In genomic region chr16:29772609-29772988, GRCm38 (mm10) we compare ENCODE assay signal across 15 mouse cellular contexts.
A peak's percentile ranks its signal among the peaks of the same experiment; 100 is the strongest.
DNase-seq lines count a peak whose midpoint lies in the region; ATAC-seq lines count a peak whose summit lies in the region.
"Had no signal": no experiment of that assay in that cellular context is flagged by ENCODE, and none has a peak within 500 bp of the region (broad histone marks: within the 10 kb centered on the region; RNA-seq: fewer than 3 reads in every experiment).

No protein-coding gene starts in this region.

- H3K4me3 ChIP-seq in midbrain, embryonic 11.5 days (ENCODE audit: low read depth, low read length) = no peak overlapping the region
- H3K4me3 ChIP-seq in midbrain, embryonic 15.5 days = no peak overlapping the region
- H3K4me3 ChIP-seq: forebrain, embryonic 15.5 days; heart, embryonic 13.5 days; hindbrain, embryonic 12.5 days had no signal

- H3K9me3 ChIP-seq in midbrain, embryonic 11.5 days (ENCODE audit: control insufficient read depth, low read length) = no peaks in the 10 kb centered on the region
- no peaks in the 10 kb centered on the region for H3K9me3 ChIP-seq in midbrain, embryonic 15.5 days
- H3K9me3 ChIP-seq: forebrain, embryonic 15.5 days; heart, embryonic 13.5 days; hindbrain, embryonic 12.5 days had no signal

- H3K36me3 ChIP-seq in midbrain, embryonic 11.5 days (ENCODE audit: control insufficient read depth, insufficient read depth, low read length) = no peaks in the 10 kb centered on the region
- no peaks in the 10 kb centered on the region for H3K36me3 ChIP-seq in midbrain, embryonic 15.5 days (replicated peaks)
- H3K36me3 ChIP-seq: forebrain, embryonic 15.5 days; heart, embryonic 13.5 days; hindbrain, embryonic 12.5 days had no signal

- DNase-seq in layer of hippocampus, adult 9-11 months = peak; percentile 14
- DNase-seq in layer of hippocampus, adult 18-20 months (ENCODE audit: low spot score in 2 of 2) = no peak
- no peak for DNase-seq in midbrain, embryonic 11.5 days (ENCODE audit: low spot score, missing footprints)
- DNase-seq in adrenal gland, postnatal 10 days = no peak
- DNase-seq in kidney, adult 18-20 months = no peak
- DNase-seq: kidney, adult 9 months; lung, embryonic 14.5 days; retina, postnatal 1 day; thymus, adult 18-20 months had no signal

- no peak for ATAC-seq in midbrain, embryonic 11.5 days (ENCODE audit: low FRiP score)
- no peak for ATAC-seq in midbrain, embryonic 15.5 days (replicated peaks)
- peak; percentile 91 for ATAC-seq in granulocyte monocyte progenitor cell, adult 5-6 weeks (replicated peaks; ENCODE audit: poor library complexity, severe bottlenecking)
- ATAC-seq: inflammation-experienced regulatory T-cells, adult 6 months had no signal

- no peak overlapping the region; the same call in 1 of the 2 replicates for H3K27ac ChIP-seq in midbrain, embryonic 11.5 days (ENCODE audit: low read depth, low read length)
- no peak overlapping the region for H3K27ac ChIP-seq in midbrain, embryonic 15.5 days
- H3K27ac ChIP-seq: forebrain, embryonic 15.5 days; heart, embryonic 13.5 days; hindbrain, embryonic 12.5 days had no signal

- no peaks in the 10 kb centered on the region for H3K27me3 ChIP-seq in midbrain, embryonic 11.5 days (ENCODE audit: control insufficient read depth, insufficient read depth, low read length)
- H3K27me3 ChIP-seq in midbrain, embryonic 15.5 days (replicated peaks) = no peaks in the 10 kb centered on the region
- H3K27me3 ChIP-seq: forebrain, embryonic 15.5 days had no signal

- H3K4me1 ChIP-seq in midbrain, embryonic 11.5 days (ENCODE audit: control insufficient read depth, insufficient read depth, low read length) = peaks cover 9% of the 10 kb centered on the region
- peaks cover 10% of the 10 kb centered on the region; the same call in 1 of the 2 replicates for H3K4me1 ChIP-seq in midbrain, embryonic 15.5 days

- WGBS in midbrain, embryonic 11.5 days = 70% methylated on average over 12 of the region's 12 CpGs
- 75% methylated on average over 12 of the region's 12 CpGs for WGBS in midbrain, embryonic 15.5 days

- 0 out of 2 replicates have a peak overlapping the region, but pooled peaks have one; percentile 4 for H3K4me2 ChIP-seq in midbrain, embryonic 11.5 days
- H3K4me2 ChIP-seq in midbrain, embryonic 15.5 days = no peak overlapping the region
- H3K4me2 ChIP-seq: forebrain, embryonic 15.5 days; heart, embryonic 13.5 days; hindbrain, embryonic 12.5 days; lung, embryonic 14.5 days had no signal

- no peak overlapping the region for H3K9ac ChIP-seq in midbrain, embryonic 11.5 days (ENCODE audit: low read length)
- H3K9ac ChIP-seq in midbrain, embryonic 15.5 days = no peak overlapping the region
- H3K9ac ChIP-seq: forebrain, embryonic 15.5 days; heart, embryonic 13.5 days; hindbrain, embryonic 12.5 days; lung, embryonic 14.5 days had no signal
